Mouse (Mus musculus) bone marrow macrophage, adult 2 months (primary cell): ENCODE results near the gene Lekr1.

ENCODE experiments used
- CTCF ChIP-seq: IDR thresholded peaks from 2 replicates; pipeline ENCODE4 v1.5.1; 2012; ENCODE audit warnings: low read depth, mild to moderate bottlenecking, low read length, moderate library complexity
- POLR2A ChIP-seq: IDR thresholded peaks from 2 replicates; pipeline ENCODE4 v1.6.1; 2012; ENCODE audit warnings: mild to moderate bottlenecking, low read depth, low read length, borderline replicate concordance

GRCm38 (mm10) chr3:65802185-65802584, 136.2 kb downstream of the Lekr1 start:
- TF ChIP-seq POLR2A, result no peak
- no peak for TF ChIP-seq CTCF
